Mouse (Mus musculus) spleen, adult 2 months (tissue): Measurements from ENCODE around the gene Tsfm. TPM values are rescaled to one million over a fixed set of nuclear protein-coding genes. Genes with fewer than 3 reads are reported as not detected.
A peak's percentile ranks its signal among the peaks of the same experiment; 100 is the strongest.

Experiments used
- DNase-seq, 2 experiments: peaks; one replicate each; pipeline versions ENCODE4 v3.0.0 to v3.0.0-alpha.2; 2012 to 2021; ENCODE audit warnings: low spot score in 2 of 2, low read depth in 1 of 2
- H3K27ac ChIP-seq: fragments of 200-500 bp; 2 replicates; pipeline ENCODE4 v1.5.1; 2012; ENCODE audit warnings: low read length, inconsistent platforms; ENCODE audit not compliant: insufficient read depth
- H3K27me3 ChIP-seq: fragments of 200-500 bp; 2 replicates; pipeline ENCODE4 v1.6.1; 2012; ENCODE audit warnings: mild to moderate bottlenecking, moderate library complexity, low read length, inconsistent platforms; ENCODE audit not compliant: control insufficient read depth, insufficient read depth
- H3K36me3 ChIP-seq: fragments of 200-500 bp; 2 replicates; pipeline ENCODE4 v1.6.1; 2012; ENCODE audit warnings: mild to moderate bottlenecking, low read length, inconsistent platforms; ENCODE audit not compliant: control insufficient read depth, insufficient read depth
- H3K4me1 ChIP-seq: fragments of 200-500 bp; 2 replicates; pipeline ENCODE4 v1.6.1; 2011; ENCODE audit warnings: inconsistent platforms; ENCODE audit not compliant: control insufficient read depth, insufficient read depth, insufficient read length
- H3K4me3 ChIP-seq: fragments of 200-500 bp; 2 replicates; pipeline ENCODE4 v1.5.1; 2011; ENCODE audit warnings: mild to moderate bottlenecking, inconsistent platforms; ENCODE audit not compliant: insufficient read depth, insufficient read length; ENCODE audit errors: extremely low read depth
- CTCF ChIP-seq: fragments of 200-500 bp; IDR thresholded peaks from 2 replicates; pipeline ENCODE4 v1.5.1; 2011; ENCODE audit warnings: mild to moderate bottlenecking, inconsistent platforms; ENCODE audit not compliant: insufficient read depth, insufficient read length, insufficient replicate concordance; ENCODE audit errors: extremely low read depth
- POLR2A ChIP-seq: fragments of 200-500 bp; IDR thresholded peaks from 2 replicates; pipeline ENCODE4 v1.6.1; 2011; ENCODE audit warnings: low read depth, low read length, inconsistent platforms
- WGBS: fragments of 180-500 bp; shearing (Covaris S2); methylation state at CpG from one replicate; pipeline ENCODE4 v1.1.7; 2018; 5-methylcytosine and 5-hydroxymethylcytosine counted together
- polyA plus RNA-seq: library from polyadenylated mRNA; depleted of rRNA; stranded (reverse); fragments of >200 nt; gene quantifications from 2 replicates; pipeline ENCODE4 v1.2.3, GENCODE M21; 2012

Tsfm gene
- polyA plus RNA-seq, 1 experiment = 17.1 TPM

- Histone ChIP-seq H3K4me3 (no peak overlapping the region), H3K36me3 (no peaks in the 10 kb centered on the region), H3K27me3 (no peaks in the 10 kb centered on the region), H3K27ac (no peak overlapping the region), H3K4me1 (peaks cover 44% of the 10 kb centered on the region; the same call in 1 of the 2 replicates)
- TF ChIP-seq POLR2A (no peak), CTCF (no peak)
- DNase-seq = no peak
- 70% methylated on average over 14 of the region's 14 CpGs for WGBS
Observed at GRCm38 (mm10) chr10:126983193-126983725, 47.4 kb downstream of the Tsfm start.

- no peak overlapping the region for H3K4me3 ChIP-seq
- TF ChIP-seq CTCF (no peak), POLR2A (no peak)
- DNase-seq = no peak
- H3K36me3 ChIP-seq = no peaks in the 10 kb centered on the region
- peaks cover 38% of the 10 kb centered on the region; the same call in 1 of the 2 replicates for H3K4me1 ChIP-seq
- no peak overlapping the region for H3K27ac ChIP-seq
- 53% methylated on average over 3 of the region's 3 CpGs for WGBS
- no peaks in the 10 kb centered on the region for H3K27me3 ChIP-seq
Observed at GRCm38 (mm10) chr10:126981746-126982145, 48.9 kb downstream of the Tsfm start.

GRCm38 (mm10) chr10:126980933-126981530 lies 49.6 kb downstream of the Tsfm start:
- Histone ChIP-seq H3K27ac (no peak overlapping the region), H3K4me3 (peak overlapping the region; percentile 98; the same call in 1 of the 2 replicates), H3K36me3 (no peaks in the 10 kb centered on the region), H3K27me3 (no peaks in the 10 kb centered on the region), H3K4me1 (peaks cover 32% of the 10 kb centered on the region; the same call in 1 of the 2 replicates)
- no peak for DNase-seq
- TF ChIP-seq CTCF (no peak), POLR2A (no peak)
- WGBS = 59% methylated on average over 11 of the region's 11 CpGs

- H3K36me3 ChIP-seq = no peaks in the 10 kb centered on the region
- peak overlapping the region; percentile 98 for H3K4me3 ChIP-seq
- H3K4me1 ChIP-seq = peaks cover 32% of the 10 kb centered on the region; the same call in 1 of the 2 replicates
- H3K27me3 ChIP-seq = no peaks in the 10 kb centered on the region
- DNase-seq = no peak
- 34% methylated on average over 16 of the region's 16 CpGs for WGBS
- H3K27ac ChIP-seq = 0 out of 2 replicates have a peak overlapping the region, but pooled peaks have one; percentile 29
- TF ChIP-seq POLR2A (no peak), CTCF (no peak)
Observed at GRCm38 (mm10) chr10:126980221-126980932, 50.3 kb downstream of the Tsfm start.

- Histone ChIP-seq H3K4me3 (peak overlapping the region; percentile 98), H3K4me1 (peaks cover 32% of the 10 kb centered on the region; the same call in 1 of the 2 replicates), H3K27me3 (no peaks in the 10 kb centered on the region), H3K27ac (peak overlapping the region; percentile 38), H3K36me3 (no peaks in the 10 kb centered on the region)
- TF ChIP-seq POLR2A = no peak
- no peak for TF ChIP-seq CTCF
- peak in 1 of 2 experiments; percentile 21 for DNase-seq
- WGBS = 2% methylated on average over 56 of the region's 57 CpGs
Observed at GRCm38 (mm10) chr10:126979636-126980151, 50.9 kb downstream of the Tsfm start.

GRCm38 (mm10) chr10:126979121-126979635 lies 51.5 kb downstream of the Tsfm start:
- TF ChIP-seq CTCF (no peak), POLR2A (no peak)
- H3K4me1 ChIP-seq = peaks cover 30% of the 10 kb centered on the region; the same call in 1 of the 2 replicates
- H3K27me3 ChIP-seq = no peaks in the 10 kb centered on the region
- H3K36me3 ChIP-seq = no peaks in the 10 kb centered on the region
- under 1% methylated on average over 48 of the region's 62 CpGs for WGBS
- peak in 1 of 2 experiments; percentile 51 for DNase-seq
- peak overlapping the region; percentile 84 for H3K27ac ChIP-seq
- H3K4me3 ChIP-seq = peak overlapping the region; percentile 98
